Mouse (Mus musculus) cerebellum, adult 2 months (tissue): ENCODE results near the gene Iqsec2.

Experiments
- CTCF ChIP-seq: fragments of 200-500 bp; IDR thresholded peaks from 2 replicates; pipeline ENCODE4 v1.5.1; 2011; ENCODE audit warnings: low read depth, mild to moderate bottlenecking, control low read depth, low read length, moderate library complexity, borderline replicate concordance; ENCODE audit not compliant: insufficient read depth
- POLR2A ChIP-seq: fragments of 200-500 bp; IDR thresholded peaks from 2 replicates; pipeline ENCODE4 v1.6.1; 2011; ENCODE audit warnings: low read length, control low read depth, borderline replicate concordance; ENCODE audit not compliant: insufficient read depth

GRCm38 (mm10) chrX:152175284-152175683 lies 31.2 kb downstream of the Iqsec2 start:
- peak; percentile 67 for TF ChIP-seq CTCF
- no peak for TF ChIP-seq POLR2A
